Mouse (Mus musculus) adrenal gland, postnatal 0 days (tissue): ENCODE results near the gene Gm8005. TPM values are rescaled to one million over a fixed set of nuclear protein-coding genes. Genes with fewer than 3 reads are reported as not detected.

ENCODE experiments used
- polyA plus RNA-seq: library from polyadenylated mRNA; unstranded; fragments of >200 nt; fragmentation: Nextera tagmentation; extraction: Ambion mirVana; gene quantifications from 2 replicates; pipeline ENCODE4 v1.2.1, GENCODE M21; 2015

Gene Gm8005
- not detected in 2 replicates for polyA plus RNA-seq

GRCm38 (mm10) chr14:42439573-42439972 lies at the start of gene Gm8005:
TSS of gene Gm8005 (minus strand) at chr14:42439673.

GRCm38 (mm10) chr14:42463581-42463980 lies 24.1 kb upstream of the Gm8005 start, which contains the start of gene Gm8011:
TSS of gene Gm8011 (plus strand) at chr14:42463881.

Other genes with a start within 250 kb of the Gm8005 start
- gene Gm3573, start 248.9 kb downstream of the Gm8005 start, polyA plus RNA-seq = not detected in 2 replicates
- not detected in 2 replicates for gene Gm17026, start 179.6 kb downstream of the Gm8005 start, polyA plus RNA-seq
- not detected in 2 replicates for gene Gm9611, start 142.3 kb downstream of the Gm8005 start, polyA plus RNA-seq
- not detected in 2 replicates for gene Gm7995, start 129.5 kb downstream of the Gm8005 start, polyA plus RNA-seq
- not detected in 2 replicates for gene Gm8011, start 24.2 kb upstream of the Gm8005 start, polyA plus RNA-seq
- gene Gm8020, start 62.7 kb upstream of the Gm8005 start, polyA plus RNA-seq = not detected in 2 replicates
- gene Gm8024, start 84.6 kb upstream of the Gm8005 start, polyA plus RNA-seq = not detected in 2 replicates
- gene Gm17124, start 160.2 kb upstream of the Gm8005 start, polyA plus RNA-seq = not detected in 2 replicates
- not detected in 2 replicates for gene Gm3633, start 202.2 kb upstream of the Gm8005 start, polyA plus RNA-seq
- not detected in 2 replicates for gene Gm10378, start 216.3 kb upstream of the Gm8005 start, polyA plus RNA-seq